Mouse (Mus musculus) embryonic facial prominence, embryonic 11.5 days (tissue): ENCODE results near the gene Fezf2. TPM values are rescaled to one million over a fixed set of nuclear protein-coding genes. Genes with fewer than 3 reads are reported as not detected.
A peak's percentile ranks its signal among the peaks of the same experiment; 100 is the strongest.

ENCODE experiments used
- ATAC-seq: fragments of 200-750 bp; cut with Nextera tagmentation; replicated peaks from 2 replicates; pipeline ENCODE4 v1.8.0; 2017; ENCODE audit warnings: low read depth; ENCODE audit not compliant: insufficient number of reproducible peaks, low FRiP score, low TSS enrichment
- DNase-seq: peaks from one replicate; pipeline ENCODE4 v3.0.0-alpha.2; 2015; ENCODE audit warnings: low spot score
- H3K27ac ChIP-seq: fragments of 300-500 bp; sonication (generic); replicated peaks from 2 replicates; pipeline ENCODE4 v1.5.1; 2014; ENCODE audit warnings: mild to moderate bottlenecking, low read depth, low read length, control low read depth
- H3K27me3 ChIP-seq: fragments of 300-500 bp; sonication (generic); 2 replicates; pipeline ENCODE4 v1.6.1; 2014; ENCODE audit warnings: mild to moderate bottlenecking, low read length, moderate library complexity, mixed read lengths; ENCODE audit not compliant: control insufficient read depth, insufficient read depth
- H3K36me3 ChIP-seq: fragments of 300-500 bp; sonication (generic); replicated peaks from 2 replicates; pipeline ENCODE4 v1.6.1; 2014; ENCODE audit warnings: low read depth, mild to moderate bottlenecking, low read length, moderate library complexity, mixed read lengths; ENCODE audit not compliant: control insufficient read depth, insufficient read depth
- H3K4me1 ChIP-seq: fragments of 300-500 bp; sonication (generic); 2 replicates; pipeline ENCODE4 v1.6.1; 2014; ENCODE audit warnings: low read length, mixed read lengths; ENCODE audit not compliant: control insufficient read depth, insufficient read depth
- H3K4me2 ChIP-seq: fragments of 300-500 bp; sonication (generic); 2 replicates; pipeline ENCODE4 v1.6.1; 2014; ENCODE audit warnings: low read depth, mild to moderate bottlenecking, control low read depth, low read length, moderate library complexity
- H3K4me3 ChIP-seq: fragments of 300-500 bp; sonication (generic); 2 replicates; pipeline ENCODE4 v1.5.1; 2014; ENCODE audit warnings: low read depth, low read length, control low read depth
- H3K9ac ChIP-seq: fragments of 300-500 bp; sonication (generic); replicated peaks from 2 replicates; pipeline ENCODE4 v1.6.1; 2014; ENCODE audit warnings: mild to moderate bottlenecking, control low read depth, low read length
- H3K9me3 ChIP-seq: fragments of 300-500 bp; sonication (generic); replicated peaks from 2 replicates; pipeline ENCODE4 v1.6.1; 2016; ENCODE audit warnings: mild to moderate bottlenecking, low read length, inconsistent platforms, mixed read lengths; ENCODE audit not compliant: control insufficient read depth
- WGBS: fragments of 180-500 bp; shearing (Covaris S2); extraction: QIAGEN DNeasy Blood & Tissue Kit; methylation state at CpG from one replicate; pipeline ENCODE4 v1.1.7; 2014; 5-methylcytosine and 5-hydroxymethylcytosine counted together
- polyA plus RNA-seq: library from polyadenylated mRNA; unstranded; fragments of >200 nt; fragmentation: Nextera tagmentation; extraction: Ambion mirVana; gene quantifications from 2 replicates; pipeline ENCODE4 v1.2.1, GENCODE M21; 2014

Fezf2 gene
- 3.9 and 4.7 TPM in 2 replicates for polyA plus RNA-seq

- ATAC-seq (no peak), DNase-seq (no peak)
- Histone ChIP-seq H3K4me2 (no peak within 1 kb of the TSS), H3K27me3 (peaks cover 72% of the 10 kb centered on the region), H3K4me1 (0 out of 2 replicates have a peak, but pooled peaks cover 6% of the 10 kb centered on the region), H3K27ac (no peak within 1 kb of the TSS), H3K4me3 (no peak within 1 kb of the TSS), H3K9me3 (no peaks in the 10 kb centered on the region), H3K36me3 (no peaks in the 10 kb centered on the region), H3K9ac (no peak within 1 kb of the TSS)
- 2% methylated on average over 2 of the region's 2 CpGs for WGBS
Measured at GRCm38 (mm10) chr14:12348089-12348488, at the start of gene Fezf2. TSS of gene Fezf2 (minus strand) at chr14:12348189.

GRCm38 (mm10) chr14:12397561-12397960 is 49.6 kb upstream of the Fezf2 start:
- Histone ChIP-seq H3K27me3 (no peaks in the 10 kb centered on the region), H3K36me3 (no peaks in the 10 kb centered on the region), H3K9ac (no peak overlapping the region), H3K4me2 (no peak overlapping the region), H3K9me3 (no peaks in the 10 kb centered on the region), H3K4me3 (no peak overlapping the region), H3K4me1 (peaks cover 1% of the 10 kb centered on the region; the same call in 1 of the 2 replicates), H3K27ac (no peak overlapping the region)
- 64% methylated on average over 3 of the region's 3 CpGs for WGBS
- no peak for DNase-seq
- no peak for ATAC-seq

- no peaks in the 10 kb centered on the region for H3K36me3 ChIP-seq
- DNase-seq = no peak
- H3K4me1 ChIP-seq = peaks cover 3% of the 10 kb centered on the region; the same call in 1 of the 2 replicates
- H3K27ac ChIP-seq = no peak overlapping the region
- no peaks in the 10 kb centered on the region for H3K9me3 ChIP-seq
- H3K4me3 ChIP-seq = no peak overlapping the region
- H3K4me2 ChIP-seq = no peak overlapping the region
- no peaks in the 10 kb centered on the region; the same call in 1 of the 2 replicates for H3K27me3 ChIP-seq
- no peak overlapping the region for H3K9ac ChIP-seq
- WGBS = 51% methylated on average over 2 of the region's 2 CpGs
- no peak for ATAC-seq
Measured at GRCm38 (mm10) chr14:12394318-12394717, 46.3 kb upstream of the Fezf2 start.

- ATAC-seq (peak; percentile 60; the same call in 1 of the 2 replicates), DNase-seq (peak; percentile 65)
- no peaks in the 10 kb centered on the region; the same call in 1 of the 2 replicates for H3K27me3 ChIP-seq
- H3K27ac ChIP-seq = no peak overlapping the region
- H3K4me1 ChIP-seq = peaks cover 7% of the 10 kb centered on the region
- no peaks in the 10 kb centered on the region for H3K36me3 ChIP-seq
- H3K9ac ChIP-seq = no peak overlapping the region
- H3K4me3 ChIP-seq = no peak overlapping the region
- H3K4me2 ChIP-seq = no peak overlapping the region
- H3K9me3 ChIP-seq = no peaks in the 10 kb centered on the region
- WGBS = 38% methylated on average over 12 of the region's 12 CpGs
Measured at GRCm38 (mm10) chr14:12393271-12393861, 45.4 kb upstream of the Fezf2 start.

- H3K36me3 ChIP-seq = no peaks in the 10 kb centered on the region
- ATAC-seq = no peak
- H3K27me3 ChIP-seq = no peaks in the 10 kb centered on the region; the same call in none of the 2 replicates
- H3K27ac ChIP-seq = no peak overlapping the region
- WGBS = 60% methylated on average over 7 of the region's 7 CpGs
- peaks cover 7% of the 10 kb centered on the region for H3K4me1 ChIP-seq
- H3K9ac ChIP-seq = no peak overlapping the region
- H3K9me3 ChIP-seq = no peaks in the 10 kb centered on the region
- H3K4me3 ChIP-seq = no peak overlapping the region
- DNase-seq = peak; percentile 32
- no peak overlapping the region for H3K4me2 ChIP-seq
Measured at GRCm38 (mm10) chr14:12391167-12391566, 43.2 kb upstream of the Fezf2 start.

GRCm38 (mm10) chr14:12388806-12389436 is 40.9 kb upstream of the Fezf2 start:
- Histone ChIP-seq H3K9ac (no peak overlapping the region), H3K4me3 (no peak overlapping the region), H3K9me3 (no peaks in the 10 kb centered on the region), H3K4me2 (no peak overlapping the region), H3K36me3 (no peaks in the 10 kb centered on the region), H3K27ac (no peak overlapping the region), H3K27me3 (no peaks in the 10 kb centered on the region; the same call in none of the 2 replicates), H3K4me1 (peaks cover 7% of the 10 kb centered on the region)
- DNase-seq = peak; percentile 64
- no peak; the same call in 1 of the 2 replicates for ATAC-seq
- WGBS = 6% methylated on average over 14 of the region's 14 CpGs

- no peaks in the 10 kb centered on the region for H3K9me3 ChIP-seq
- H3K9ac ChIP-seq = no peak overlapping the region
- DNase-seq (peak; percentile 26), ATAC-seq (peak; percentile 60; the same call in 1 of the 2 replicates)
- WGBS = 21% methylated on average over 4 of the region's 4 CpGs
- no peaks in the 10 kb centered on the region; the same call in none of the 2 replicates for H3K27me3 ChIP-seq
- no peaks in the 10 kb centered on the region for H3K36me3 ChIP-seq
- no peak overlapping the region for H3K27ac ChIP-seq
- H3K4me2 ChIP-seq = no peak overlapping the region
- H3K4me3 ChIP-seq = no peak overlapping the region
- peaks cover 7% of the 10 kb centered on the region for H3K4me1 ChIP-seq
Measured at GRCm38 (mm10) chr14:12388192-12388795, 40.3 kb upstream of the Fezf2 start.

GRCm38 (mm10) chr14:12387176-12387575 is 39.2 kb upstream of the Fezf2 start:
- no peak overlapping the region for H3K4me3 ChIP-seq
- WGBS = 58% methylated on average over 6 of the region's 6 CpGs
- H3K4me1 ChIP-seq = peaks cover 4% of the 10 kb centered on the region
- no peak overlapping the region for H3K4me2 ChIP-seq
- ATAC-seq (no peak), DNase-seq (no peak)
- no peaks in the 10 kb centered on the region for H3K9me3 ChIP-seq
- no peak overlapping the region for H3K27ac ChIP-seq
- H3K27me3 ChIP-seq = no peaks in the 10 kb centered on the region; the same call in none of the 2 replicates
- no peaks in the 10 kb centered on the region for H3K36me3 ChIP-seq
- no peak overlapping the region for H3K9ac ChIP-seq
